Mouse (Mus musculus): Measurements from ENCODE around the gene Tmem63a. TPM values are rescaled to one million over a fixed set of nuclear protein-coding genes. Genes with fewer than 3 reads are reported as not detected.
"Not testable (repeated sequence)": the region's sequence is repeated elsewhere in the genome, so short reads cannot be mapped to it uniquely, and the experiment has no call there.

Gene Tmem63a
- total and polyA plus RNA-seq, 2 experiments, result 9.5 to 15.8 TPM

GRCm38 (mm10) chr1:180931106-180931505 is 11.0 kb upstream of the Tmem63a start:
- Histone ChIP-seq H3K4me1 (ENCODE audit: control insufficient read depth, insufficient read depth, low read length) (no peaks in the 10 kb centered on the region), H3K27me3 (ENCODE audit: control insufficient read depth, insufficient read depth, low read length) (no peaks in the 10 kb centered on the region), H3K27ac (replicated peaks; ENCODE audit: insufficient read depth, low read depth, low read length) (no peak overlapping the region), H3K4me3 (ENCODE audit: insufficient read depth, low read depth, low read length) (no peak overlapping the region), H3K36me3 (ENCODE audit: control insufficient read depth, insufficient read depth, low read length) (no peaks in the 10 kb centered on the region), H3K9ac (ENCODE audit: low read depth, low read length) (no peak overlapping the region), H3K79me2 (ENCODE audit: control insufficient read depth, insufficient read depth, low read length) (no peaks in the 10 kb centered on the region)
- no peak for DNase-seq (ENCODE audit: extremely low read depth, low read depth, low spot score)
- TF ChIP-seq POLR2A (IDR thresholded peaks at IDR 0.05; ENCODE audit: extremely low read depth, insufficient read depth, low read length) (no peak), CTCF (IDR thresholded peaks at IDR 0.05; ENCODE audit: low read depth, low read length) (no peak)
- WGBS, result 86% methylated on average over 3 of the region's 3 CpGs

DNA sequence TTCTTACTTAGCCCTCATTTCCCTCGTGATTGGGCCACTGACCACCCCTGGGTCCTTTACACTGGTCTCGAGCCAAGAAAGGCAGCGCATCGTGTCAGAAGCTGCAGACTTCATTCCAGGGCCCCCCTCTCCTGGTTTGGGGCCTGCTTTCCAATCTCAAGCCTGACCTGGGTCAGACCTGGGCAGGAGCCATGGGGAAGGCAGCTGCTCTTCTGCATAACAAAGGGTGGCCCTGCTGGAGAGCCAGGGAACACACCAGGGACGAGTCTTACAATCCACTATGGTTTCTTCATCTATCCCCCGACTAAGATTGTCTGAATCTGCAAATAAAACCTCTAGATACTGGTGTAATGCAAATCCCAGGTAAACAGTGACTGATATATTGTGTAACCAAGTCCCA is 8.5 kb upstream of the Tmem63a start:
- 46% methylated on average over 6 of the region's 6 CpGs for WGBS
- no peak overlapping the region for H3K9ac ChIP-seq (ENCODE audit: low read depth, low read length)
- H3K4me1 ChIP-seq (ENCODE audit: control insufficient read depth, insufficient read depth, low read length), result no peaks in the 10 kb centered on the region
- TF ChIP-seq CTCF (IDR thresholded peaks at IDR 0.05; ENCODE audit: low read depth, low read length) (no peak), POLR2A (IDR thresholded peaks at IDR 0.05; ENCODE audit: extremely low read depth, insufficient read depth, low read length) (no peak)
- no peak overlapping the region for H3K27ac ChIP-seq (replicated peaks; ENCODE audit: insufficient read depth, low read depth, low read length)
- H3K79me2 ChIP-seq (ENCODE audit: control insufficient read depth, insufficient read depth, low read length), result no peaks in the 10 kb centered on the region
- DNase-seq (ENCODE audit: extremely low read depth, low read depth, low spot score), result peak; percentile 78
- no peak overlapping the region for H3K4me3 ChIP-seq (ENCODE audit: insufficient read depth, low read depth, low read length)
- H3K36me3 ChIP-seq (ENCODE audit: control insufficient read depth, insufficient read depth, low read length), result no peaks in the 10 kb centered on the region
- H3K27me3 ChIP-seq (ENCODE audit: control insufficient read depth, insufficient read depth, low read length), result no peaks in the 10 kb centered on the region

DNA sequence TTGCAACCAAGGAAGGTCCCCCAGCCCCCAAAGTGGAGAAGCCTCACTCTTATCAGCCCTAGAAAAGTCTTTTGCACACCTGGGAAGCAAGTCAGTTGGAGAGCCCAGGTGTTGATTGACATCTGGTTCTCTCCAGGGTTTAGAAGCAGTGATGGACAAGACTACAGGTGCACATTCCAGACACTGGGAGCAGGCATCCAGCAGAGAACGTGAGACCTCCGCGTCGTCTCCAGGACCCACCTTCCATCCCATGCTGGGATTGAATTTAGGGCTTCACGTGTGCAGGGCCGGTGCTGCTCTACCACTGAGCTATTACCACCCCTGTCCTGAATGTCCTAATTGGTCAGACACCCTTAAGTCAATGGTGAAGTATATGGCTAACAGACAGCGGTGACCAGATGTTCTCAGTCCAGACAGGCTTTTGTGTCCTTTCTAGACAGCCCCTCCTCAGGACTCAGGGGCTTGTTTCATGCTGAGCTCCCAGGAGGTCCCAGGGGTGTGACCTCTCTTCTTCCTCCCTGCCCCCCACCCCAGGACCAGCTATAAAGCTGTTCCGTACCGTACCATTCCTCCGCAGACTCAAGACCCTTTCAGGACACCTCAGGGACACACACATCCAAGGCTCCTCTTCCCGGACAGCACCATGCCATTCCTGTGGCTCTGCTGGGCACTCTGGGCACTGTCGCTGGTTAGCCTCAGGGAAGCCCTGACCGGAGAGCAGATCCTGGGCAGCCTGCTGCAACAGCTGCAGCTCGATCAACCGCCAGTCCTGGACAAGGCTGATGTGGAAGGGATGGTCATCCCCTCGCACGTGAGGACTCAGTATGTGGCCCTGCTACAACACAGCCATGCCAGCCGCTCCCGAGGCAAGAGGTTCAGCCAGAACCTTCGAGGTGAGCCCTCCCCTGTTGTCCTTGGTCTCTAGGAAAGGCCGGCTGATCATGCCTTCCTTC is 7.4 kb upstream of the Tmem63a start, which contains the start of gene Lefty1:
Gene Lefty1, plus strand, starts transcription at position 556 of the 953 bp plus-strand sequence.
- no peaks in the 10 kb centered on the region for H3K79me2 ChIP-seq (ENCODE audit: control insufficient read depth, insufficient read depth, low read length)
- DNase-seq (ENCODE audit: extremely low read depth, low read depth, low spot score), result no peak
- no peak within 1 kb of the TSS for H3K4me3 ChIP-seq (ENCODE audit: insufficient read depth, low read depth, low read length)
- H3K4me1 ChIP-seq (ENCODE audit: control insufficient read depth, insufficient read depth, low read length), result no peaks in the 10 kb centered on the region
- H3K27ac ChIP-seq (replicated peaks; ENCODE audit: insufficient read depth, low read depth, low read length), result no peak within 1 kb of the TSS
- no peak for TF ChIP-seq POLR2A (IDR thresholded peaks at IDR 0.05; ENCODE audit: extremely low read depth, insufficient read depth, low read length)
- no peak for TF ChIP-seq CTCF (IDR thresholded peaks at IDR 0.05; ENCODE audit: low read depth, low read length)
- 49% methylated on average over 21 of the region's 21 CpGs for WGBS
- no peak within 1 kb of the TSS for H3K9ac ChIP-seq (ENCODE audit: low read depth, low read length)
- H3K27me3 ChIP-seq (ENCODE audit: control insufficient read depth, insufficient read depth, low read length), result no peaks in the 10 kb centered on the region
- H3K36me3 ChIP-seq (ENCODE audit: control insufficient read depth, insufficient read depth, low read length), result no peaks in the 10 kb centered on the region

DNA sequence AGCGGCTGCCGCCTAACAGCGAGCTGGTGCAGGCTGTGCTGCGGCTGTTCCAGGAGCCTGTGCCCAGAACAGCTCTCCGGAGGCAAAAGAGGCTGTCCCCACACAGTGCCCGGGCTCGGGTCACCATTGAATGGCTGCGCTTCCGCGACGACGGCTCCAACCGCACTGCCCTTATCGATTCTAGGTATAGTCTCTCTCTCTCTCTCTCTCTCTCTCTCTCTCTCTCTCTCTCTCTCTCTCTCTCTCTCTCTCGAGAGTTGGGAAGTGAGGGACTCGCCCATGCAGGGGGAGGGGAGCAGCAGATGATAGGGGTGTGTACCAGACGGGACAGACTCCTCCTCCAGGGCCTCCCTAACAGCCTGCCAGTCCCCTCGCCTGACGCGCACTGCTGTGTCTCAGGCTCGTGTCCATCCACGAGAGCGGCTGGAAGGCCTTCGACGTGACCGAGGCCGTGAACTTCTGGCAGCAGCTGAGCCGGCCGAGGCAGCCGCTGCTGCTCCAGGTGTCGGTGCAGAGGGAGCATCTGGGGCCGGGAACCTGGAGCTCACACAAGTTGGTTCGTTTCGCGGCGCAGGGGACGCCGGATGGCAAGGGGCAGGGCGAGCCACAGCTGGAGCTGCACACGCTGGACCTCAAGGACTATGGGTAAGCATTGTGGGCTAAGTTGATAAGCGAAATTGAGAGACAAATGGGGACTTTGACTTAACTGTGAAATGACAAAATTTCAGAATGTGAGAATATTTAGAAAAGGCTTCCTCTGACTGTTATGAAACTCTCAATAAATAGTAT is 5.3 kb upstream of the Tmem63a start:
- peak; percentile 74 for DNase-seq (ENCODE audit: extremely low read depth, low read depth, low spot score)
- H3K79me2 ChIP-seq (ENCODE audit: control insufficient read depth, insufficient read depth, low read length); H3K27me3 ChIP-seq (ENCODE audit: control insufficient read depth, insufficient read depth, low read length); H3K4me1 ChIP-seq (ENCODE audit: control insufficient read depth, insufficient read depth, low read length); H3K27ac ChIP-seq (replicated peaks; ENCODE audit: insufficient read depth, low read depth, low read length); H3K36me3 ChIP-seq (ENCODE audit: control insufficient read depth, insufficient read depth, low read length): not testable (repeated sequence)
- H3K9ac ChIP-seq (ENCODE audit: low read depth, low read length), result peak overlapping the region; percentile 32
- peak overlapping the region; percentile 62 for H3K4me3 ChIP-seq (ENCODE audit: insufficient read depth, low read depth, low read length)
- 5% methylated on average over 36 of the region's 41 CpGs for WGBS

GRCm38 (mm10) chr1:180937631-180938030 is 4.5 kb upstream of the Tmem63a start:
- not testable (repeated sequence) for DNase-seq (ENCODE audit: extremely low read depth, low read depth, low spot score); H3K4me3 ChIP-seq (ENCODE audit: insufficient read depth, low read depth, low read length); H3K27ac ChIP-seq (replicated peaks; ENCODE audit: insufficient read depth, low read depth, low read length); H3K9ac ChIP-seq (ENCODE audit: low read depth, low read length); H3K27me3 ChIP-seq (ENCODE audit: control insufficient read depth, insufficient read depth, low read length); H3K4me1 ChIP-seq (ENCODE audit: control insufficient read depth, insufficient read depth, low read length); H3K36me3 ChIP-seq (ENCODE audit: control insufficient read depth, insufficient read depth, low read length); H3K79me2 ChIP-seq (ENCODE audit: control insufficient read depth, insufficient read depth, low read length)
- WGBS, result 75% methylated on average over 13 of the region's 13 CpGs

GRCm38 (mm10) chr1:180938781-180939180 is 3.4 kb upstream of the Tmem63a start:
- H3K27ac ChIP-seq (replicated peaks; ENCODE audit: insufficient read depth, low read depth, low read length); DNase-seq (ENCODE audit: extremely low read depth, low read depth, low spot score); H3K4me3 ChIP-seq (ENCODE audit: insufficient read depth, low read depth, low read length); H3K36me3 ChIP-seq (ENCODE audit: control insufficient read depth, insufficient read depth, low read length); H3K9ac ChIP-seq (ENCODE audit: low read depth, low read length); H3K27me3 ChIP-seq (ENCODE audit: control insufficient read depth, insufficient read depth, low read length); H3K79me2 ChIP-seq (ENCODE audit: control insufficient read depth, insufficient read depth, low read length); H3K4me1 ChIP-seq (ENCODE audit: control insufficient read depth, insufficient read depth, low read length): not testable (repeated sequence)
- WGBS, result 88% methylated on average over 2 of the region's 2 CpGs
